Mouse (Mus musculus) kidney, embryonic 15.5 days (tissue): ENCODE measurements around the gene Krt26. TPM values are rescaled to one million over a fixed set of nuclear protein-coding genes. Genes with fewer than 3 reads are reported as not detected.

ENCODE experiments used
- ATAC-seq: fragments of 200-750 bp; cut with Nextera tagmentation; replicated peaks from 2 replicates; pipeline ENCODE4 v1.8.0; 2017; ENCODE audit warnings: moderate TSS enrichment; ENCODE audit not compliant: low FRiP score
- H3K27ac ChIP-seq: fragments of 300-500 bp; sonication (generic); 2 replicates; pipeline ENCODE4 v1.5.1; 2015; ENCODE audit warnings: mild to moderate bottlenecking, inconsistent platforms
- H3K27me3 ChIP-seq: fragments of 300-500 bp; sonication (generic); 2 replicates; pipeline ENCODE4 v1.6.1; 2015; ENCODE audit warnings: inconsistent platforms
- H3K36me3 ChIP-seq: fragments of 300-500 bp; sonication (generic); 2 replicates; pipeline ENCODE4 v1.6.1; 2015; ENCODE audit warnings: inconsistent platforms
- H3K4me1 ChIP-seq: fragments of 300-500 bp; sonication (generic); 2 replicates; pipeline ENCODE4 v1.6.1; 2015; ENCODE audit warnings: inconsistent platforms
- H3K4me2 ChIP-seq: fragments of 300-500 bp; sonication (generic); 2 replicates; pipeline ENCODE4 v1.6.1; 2015; ENCODE audit warnings: moderate library complexity, mild to moderate bottlenecking, inconsistent platforms
- H3K4me3 ChIP-seq: fragments of 300-500 bp; sonication (generic); replicated peaks from 2 replicates; pipeline ENCODE4 v1.5.1; 2015; ENCODE audit warnings: mild to moderate bottlenecking, inconsistent platforms
- H3K9ac ChIP-seq: fragments of 300-500 bp; sonication (generic); 2 replicates; pipeline ENCODE4 v1.6.1; 2015; ENCODE audit warnings: mild to moderate bottlenecking, inconsistent platforms
- H3K9me3 ChIP-seq: fragments of 300-500 bp; sonication (generic); replicated peaks from 2 replicates; pipeline ENCODE4 v1.6.1; 2016; ENCODE audit warnings: inconsistent platforms
- WGBS: fragments of 180-500 bp; shearing (Covaris S2); methylation state at CpG from one replicate; pipeline ENCODE4 v1.1.7; 2015; ENCODE audit warnings: mixed read lengths; 5-methylcytosine and 5-hydroxymethylcytosine counted together
- polyA plus RNA-seq: library from polyadenylated mRNA; unstranded; fragments of >200 nt; fragmentation: Nextera tagmentation; extraction: Ambion mirVana; gene quantifications from 2 replicates; pipeline ENCODE4 v1.2.1, GENCODE M21; 2015

Gene Krt26
- polyA plus RNA-seq, 1 experiment from 2014 or later: not detected

GRCm38 (mm10) chr11:99329655-99330054 lies 8.1 kb downstream of the Krt26 start:
- Histone ChIP-seq H3K4me3 (no peak overlapping the region), H3K36me3 (no peaks in the 10 kb centered on the region), H3K4me2 (no peak overlapping the region), H3K9ac (no peak overlapping the region), H3K4me1 (0 out of 2 replicates have a peak, but pooled peaks cover 8% of the 10 kb centered on the region), H3K9me3 (no peaks in the 10 kb centered on the region), H3K27ac (no peak overlapping the region), H3K27me3 (no peaks in the 10 kb centered on the region)
- ATAC-seq: no peak
- 68% methylated on average over 2 of the region's 2 CpGs for WGBS

- 0 out of 2 replicates have a peak, but pooled peaks cover 4% of the 10 kb centered on the region for H3K4me1 ChIP-seq
- H3K9me3 ChIP-seq: no peaks in the 10 kb centered on the region
- no peaks in the 10 kb centered on the region; the same call in 1 of the 2 replicates for H3K27me3 ChIP-seq
- no peak within 1 kb of the TSS for H3K4me2 ChIP-seq
- H3K27ac ChIP-seq: no peak within 1 kb of the TSS
- ATAC-seq: no peak
- no peak within 1 kb of the TSS for H3K4me3 ChIP-seq
- no peaks in the 10 kb centered on the region for H3K36me3 ChIP-seq
- H3K9ac ChIP-seq: no peak within 1 kb of the TSS
- 90% methylated on average over 11 of the region's 11 CpGs for WGBS
These were observed 14.9 kb downstream of the Krt26 start, which contains the start of gene Krt25 for GRCm38 (mm10) chr11:99322851-99323250. Krt25 (minus strand) TSS chr11:99322951.

GRCm38 (mm10) chr11:99321094-99321493 lies 16.7 kb downstream of the Krt26 start:
- Histone ChIP-seq H3K27ac (no peak overlapping the region), H3K4me1 (no peaks in the 10 kb centered on the region), H3K9ac (no peak overlapping the region), H3K4me3 (no peak overlapping the region), H3K27me3 (no peaks in the 10 kb centered on the region; the same call in 1 of the 2 replicates), H3K36me3 (no peaks in the 10 kb centered on the region), H3K4me2 (no peak overlapping the region), H3K9me3 (no peaks in the 10 kb centered on the region)
- 84% methylated on average over 14 of the region's 14 CpGs for WGBS
- no peak for ATAC-seq

GRCm38 (mm10) chr11:99319127-99319526 lies 18.6 kb downstream of the Krt26 start:
- Histone ChIP-seq H3K4me3 (no peak overlapping the region), H3K4me2 (no peak overlapping the region), H3K27me3 (no peaks in the 10 kb centered on the region; the same call in 1 of the 2 replicates), H3K4me1 (no peaks in the 10 kb centered on the region), H3K9me3 (no peaks in the 10 kb centered on the region), H3K36me3 (no peaks in the 10 kb centered on the region), H3K9ac (no peak overlapping the region), H3K27ac (no peak overlapping the region)
- WGBS: 64% methylated on average over 9 of the region's 9 CpGs
- ATAC-seq: no peak

GRCm38 (mm10) chr11:99316543-99316942 lies 21.2 kb downstream of the Krt26 start:
- 43% methylated on average over 8 of the region's 8 CpGs for WGBS
- Histone ChIP-seq H3K27ac (no peak overlapping the region), H3K27me3 (no peaks in the 10 kb centered on the region; the same call in 1 of the 2 replicates), H3K36me3 (no peaks in the 10 kb centered on the region), H3K9me3 (no peaks in the 10 kb centered on the region), H3K4me3 (no peak overlapping the region), H3K9ac (no peak overlapping the region), H3K4me2 (no peak overlapping the region), H3K4me1 (no peaks in the 10 kb centered on the region)
- ATAC-seq: no peak

GRCm38 (mm10) chr11:99314594-99314993 lies 23.2 kb downstream of the Krt26 start:
- Histone ChIP-seq H3K4me2 (no peak overlapping the region), H3K4me3 (no peak overlapping the region), H3K4me1 (no peaks in the 10 kb centered on the region), H3K27me3 (no peaks in the 10 kb centered on the region; the same call in 1 of the 2 replicates), H3K9me3 (no peaks in the 10 kb centered on the region), H3K36me3 (no peaks in the 10 kb centered on the region), H3K9ac (no peak overlapping the region), H3K27ac (no peak overlapping the region)
- 85% methylated on average over 2 of the region's 2 CpGs for WGBS
- no peak for ATAC-seq

- WGBS: 82% methylated on average over 1 of the region's 1 CpGs
- Histone ChIP-seq H3K9me3 (no peaks in the 10 kb centered on the region), H3K27me3 (no peaks in the 10 kb centered on the region), H3K4me1 (no peaks in the 10 kb centered on the region), H3K4me2 (no peak overlapping the region), H3K27ac (no peak overlapping the region), H3K4me3 (no peak overlapping the region), H3K36me3 (no peaks in the 10 kb centered on the region), H3K9ac (no peak overlapping the region)
- no peak for ATAC-seq
These were observed 26.9 kb downstream of the Krt26 start for GRCm38 (mm10) chr11:99310882-99311281.

GRCm38 (mm10) chr11:99307579-99307978 lies 30.2 kb downstream of the Krt26 start:
- no peak overlapping the region for H3K4me2 ChIP-seq
- no peak overlapping the region for H3K27ac ChIP-seq
- no peak overlapping the region for H3K9ac ChIP-seq
- no peaks in the 10 kb centered on the region for H3K4me1 ChIP-seq
- no peaks in the 10 kb centered on the region for H3K36me3 ChIP-seq
- H3K9me3 ChIP-seq: no peaks in the 10 kb centered on the region
- 26% methylated on average over 2 of the region's 2 CpGs for WGBS
- no peak for ATAC-seq
- no peak overlapping the region for H3K4me3 ChIP-seq
- H3K27me3 ChIP-seq: no peaks in the 10 kb centered on the region

- 35% methylated on average over 5 of the region's 5 CpGs for WGBS
- H3K4me1 ChIP-seq: no peaks in the 10 kb centered on the region
- no peak overlapping the region for H3K27ac ChIP-seq
- H3K9ac ChIP-seq: no peak overlapping the region
- no peak for ATAC-seq
- H3K27me3 ChIP-seq: no peaks in the 10 kb centered on the region
- no peak overlapping the region for H3K4me3 ChIP-seq
- H3K9me3 ChIP-seq: no peaks in the 10 kb centered on the region
- H3K36me3 ChIP-seq: no peaks in the 10 kb centered on the region
- H3K4me2 ChIP-seq: no peak overlapping the region
These were observed 42.7 kb downstream of the Krt26 start for GRCm38 (mm10) chr11:99295039-99295438.

GRCm38 (mm10) chr11:99292846-99293245 lies 44.9 kb downstream of the Krt26 start:
- 59% methylated on average over 5 of the region's 5 CpGs for WGBS
- Histone ChIP-seq H3K4me1 (no peaks in the 10 kb centered on the region), H3K36me3 (no peaks in the 10 kb centered on the region), H3K27ac (no peak overlapping the region), H3K4me3 (no peak overlapping the region), H3K9ac (no peak overlapping the region), H3K27me3 (no peaks in the 10 kb centered on the region), H3K9me3 (no peaks in the 10 kb centered on the region), H3K4me2 (no peak overlapping the region)
- ATAC-seq: no peak

- Histone ChIP-seq H3K9ac (no peak within 1 kb of the TSS), H3K4me2 (no peak within 1 kb of the TSS), H3K27me3 (no peaks in the 10 kb centered on the region), H3K9me3 (no peaks in the 10 kb centered on the region), H3K4me3 (no peak within 1 kb of the TSS), H3K36me3 (no peaks in the 10 kb centered on the region), H3K27ac (no peak within 1 kb of the TSS), H3K4me1 (no peaks in the 10 kb centered on the region)
- no peak for ATAC-seq
- 45% methylated on average over 11 of the region's 11 CpGs for WGBS
These were observed 52.9 kb downstream of the Krt26 start, which contains the start of gene Krt24 for GRCm38 (mm10) chr11:99284833-99285312. Krt24 (minus strand) TSS chr11:99285262.

GRCm38 (mm10) chr11:99284011-99284410 lies 53.8 kb downstream of the Krt26 start:
- H3K4me2 ChIP-seq: no peak overlapping the region
- no peaks in the 10 kb centered on the region for H3K36me3 ChIP-seq
- H3K4me3 ChIP-seq: no peak overlapping the region
- H3K27ac ChIP-seq: no peak overlapping the region
- H3K9me3 ChIP-seq: no peaks in the 10 kb centered on the region
- WGBS: 82% methylated on average over 5 of the region's 5 CpGs
- H3K9ac ChIP-seq: no peak overlapping the region
- ATAC-seq: no peak
- H3K27me3 ChIP-seq: no peaks in the 10 kb centered on the region
- no peaks in the 10 kb centered on the region for H3K4me1 ChIP-seq

- Histone ChIP-seq H3K36me3 (no peaks in the 10 kb centered on the region), H3K4me1 (no peaks in the 10 kb centered on the region), H3K4me2 (no peak overlapping the region), H3K27ac (no peak overlapping the region), H3K27me3 (no peaks in the 10 kb centered on the region), H3K9ac (no peak overlapping the region), H3K9me3 (no peaks in the 10 kb centered on the region), H3K4me3 (no peak overlapping the region)
- no peak for ATAC-seq
- 37% methylated on average over 4 of the region's 4 CpGs for WGBS
These were observed 54.4 kb downstream of the Krt26 start for GRCm38 (mm10) chr11:99283334-99283733.
